Mouse (Mus musculus): Measurements from ENCODE around the gene Ccdc40. TPM values are rescaled to one million over a fixed set of nuclear protein-coding genes. Genes with fewer than 3 reads are reported as not detected.
A peak's percentile ranks its signal among the peaks of the same experiment; 100 is the strongest.
"Not testable (repeated sequence)": the region's sequence is repeated elsewhere in the genome, so short reads cannot be mapped to it uniquely, and the experiment has no call there.

Gene Ccdc40
- polyA plus RNA-seq, 1 experiment from 2014 or later, result 11.6 TPM

DNA sequence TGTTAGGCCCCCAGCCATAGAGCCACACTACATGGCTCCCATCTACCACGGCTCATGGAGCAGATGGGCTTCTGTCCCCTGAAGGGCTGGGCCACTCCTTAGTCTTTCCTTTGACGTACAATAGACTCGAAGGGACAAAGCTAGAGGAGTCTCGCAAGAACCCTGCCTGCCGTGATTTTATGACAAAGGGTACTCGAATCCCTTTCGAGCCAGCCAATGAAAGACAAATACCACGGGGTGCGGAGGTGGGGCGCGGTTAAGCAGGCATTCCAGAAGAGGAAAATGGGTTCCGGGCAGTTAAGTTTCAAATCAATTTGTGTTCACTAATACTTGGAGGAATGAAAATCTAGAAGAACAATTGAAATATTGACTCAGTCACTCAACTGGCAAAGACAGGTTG is 11.1 kb downstream of the Ccdc40 start:
- Histone ChIP-seq H3K9me3 (no peaks in the 10 kb centered on the region), H3K4me1 (peaks cover 10% of the 10 kb centered on the region; the same call in 1 of the 2 replicates), H3K4me3 (no peak overlapping the region), H3K4me2 (replicated peaks) (no peak overlapping the region), H3K9ac (no peak overlapping the region), H3K27ac (no peak overlapping the region), H3K36me3 (0 out of 2 replicates have a peak, but pooled peaks cover 3% of the 10 kb centered on the region), H3K27me3 (no peaks in the 10 kb centered on the region)
- ATAC-seq (ENCODE audit: insufficient number of reproducible peaks, insufficient read depth, low FRiP score, low TSS enrichment), result no peak
- WGBS, result 94% methylated on average over 12 of the region's 12 CpGs

DNA sequence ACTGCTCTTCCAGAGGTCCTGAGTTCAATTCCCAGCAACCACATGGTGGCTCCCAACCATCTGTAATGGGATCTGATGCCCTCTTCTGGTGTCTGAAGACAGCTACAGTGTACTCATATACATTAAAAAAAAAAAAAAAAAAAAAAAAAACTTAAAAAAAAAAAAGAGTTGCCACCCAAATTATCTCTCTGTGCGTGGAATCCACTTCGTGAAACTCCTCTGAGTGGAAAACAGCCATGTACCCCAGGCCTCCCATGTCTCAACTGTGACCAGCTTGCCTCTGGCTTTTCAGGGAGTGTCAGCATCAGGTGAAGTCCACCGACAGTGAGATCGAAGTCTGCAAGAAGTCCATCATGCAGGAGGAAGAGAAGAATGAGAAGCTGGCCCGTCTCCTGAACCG is 17.2 kb downstream of the Ccdc40 start:
- H3K4me3 ChIP-seq; H3K27me3 ChIP-seq; H3K4me1 ChIP-seq; H3K9ac ChIP-seq; ATAC-seq (ENCODE audit: insufficient number of reproducible peaks, insufficient read depth, low FRiP score, low TSS enrichment); H3K9me3 ChIP-seq; H3K36me3 ChIP-seq; H3K27ac ChIP-seq; H3K4me2 ChIP-seq (replicated peaks): not testable (repeated sequence)
- 92% methylated on average over 6 of the region's 6 CpGs for WGBS

DNA sequence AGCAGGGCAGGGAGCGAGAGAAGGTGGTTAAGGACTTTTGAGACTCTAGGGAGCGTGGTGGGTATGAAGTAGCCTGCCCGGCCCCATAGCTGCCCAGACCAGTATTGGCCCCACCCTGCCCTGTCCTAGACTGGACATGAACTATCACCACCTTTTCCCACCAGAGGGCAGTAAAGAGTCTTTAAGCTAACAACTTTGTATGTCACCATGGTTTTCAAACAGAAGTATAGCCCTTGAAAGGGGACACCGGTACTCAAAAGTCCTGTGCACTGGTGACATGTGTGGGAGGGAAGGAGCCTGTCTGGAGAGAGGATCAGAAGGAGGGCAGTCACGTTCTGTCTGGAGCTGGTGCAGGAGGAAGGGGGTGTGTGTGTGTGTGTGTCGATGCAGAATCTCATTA is 20.6 kb downstream of the Ccdc40 start:
- Histone ChIP-seq H3K27me3 (no peaks in the 10 kb centered on the region), H3K4me1 (peaks cover 30% of the 10 kb centered on the region), H3K9ac (no peak overlapping the region), H3K36me3 (no peaks in the 10 kb centered on the region), H3K4me3 (no peak overlapping the region), H3K4me2 (replicated peaks) (no peak overlapping the region), H3K27ac (0 out of 2 replicates have a peak overlapping the region, but pooled peaks have one; percentile 23), H3K9me3 (no peaks in the 10 kb centered on the region)
- WGBS, result 24% methylated on average over 6 of the region's 6 CpGs
- ATAC-seq (ENCODE audit: insufficient number of reproducible peaks, insufficient read depth, low FRiP score, low TSS enrichment), result peak; percentile 47; the same call in 1 of the 2 replicates

DNA sequence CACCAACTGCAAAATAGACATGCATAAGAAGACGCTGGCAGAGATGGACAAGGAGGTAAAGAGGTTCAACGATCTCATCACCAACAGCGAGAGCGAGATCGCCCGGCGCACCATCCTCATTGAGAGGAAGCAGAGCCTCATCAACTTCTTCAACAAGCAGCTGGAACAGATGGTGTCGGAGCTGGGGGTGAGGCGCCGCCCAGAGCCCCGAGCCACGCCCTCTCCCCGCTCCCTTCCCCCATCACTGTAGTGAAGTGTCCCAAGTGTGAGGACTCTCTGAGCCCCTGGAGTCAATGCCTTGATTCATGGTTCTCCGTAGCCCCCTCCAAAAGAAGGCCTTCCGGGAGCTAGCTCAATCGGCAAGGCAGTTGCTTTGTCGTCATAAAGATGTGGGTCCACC is 22.6 kb downstream of the Ccdc40 start:
- Histone ChIP-seq H3K36me3 (no peaks in the 10 kb centered on the region), H3K27ac (no peak overlapping the region)
- 65% methylated on average over 17 of the region's 17 CpGs for WGBS

DNA sequence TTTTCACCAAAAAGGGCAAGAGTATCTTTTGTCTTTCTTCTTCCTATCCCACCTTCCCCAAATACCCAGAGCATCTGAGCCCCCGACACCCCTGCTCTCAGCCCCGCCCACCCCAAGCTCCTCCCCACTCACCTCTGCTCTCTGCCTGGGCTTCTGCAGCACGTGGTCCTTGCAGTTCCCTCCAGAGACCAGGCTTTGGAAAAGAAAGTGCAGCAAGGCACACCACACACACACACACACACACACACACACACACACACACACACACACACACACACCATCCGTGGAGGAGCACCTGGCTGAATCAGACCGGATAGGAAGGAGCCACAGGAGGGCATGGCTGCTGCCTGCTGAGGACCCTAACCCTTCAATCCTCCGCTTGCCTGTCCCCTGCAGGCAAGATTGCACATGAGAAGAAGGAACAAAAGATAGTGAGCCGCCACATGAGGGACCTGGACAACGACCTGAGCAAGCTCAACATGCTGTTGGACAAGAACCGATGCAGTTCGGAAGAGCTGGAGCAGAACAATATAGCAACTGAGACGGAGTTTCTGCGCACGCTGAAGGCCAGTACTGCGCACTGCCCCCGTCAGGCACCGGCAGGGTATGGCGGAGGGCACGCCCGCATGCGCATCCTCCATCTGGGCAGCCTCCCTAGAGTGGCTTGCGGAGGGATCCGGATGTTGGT is 24.6 kb downstream of the Ccdc40 start:
- no peaks in the 10 kb centered on the region for H3K9me3 ChIP-seq
- peak overlapping the region; percentile 51 for H3K4me2 ChIP-seq (replicated peaks)
- WGBS, result 4% methylated on average over 22 of the region's 22 CpGs
- peak overlapping the region; percentile 25 for H3K4me3 ChIP-seq
- H3K36me3 ChIP-seq, result no peaks in the 10 kb centered on the region
- peak overlapping the region; percentile 24; the same call in 1 of the 2 replicates for H3K9ac ChIP-seq
- no peak; the same call in 1 of the 2 replicates for ATAC-seq (ENCODE audit: insufficient number of reproducible peaks, insufficient read depth, low FRiP score, low TSS enrichment)
- H3K4me1 ChIP-seq, result peaks cover 37% of the 10 kb centered on the region
- no peaks in the 10 kb centered on the region for H3K27me3 ChIP-seq
- no peak overlapping the region for H3K27ac ChIP-seq

More for the DNA sequence above, 22.6 kb downstream of the Ccdc40 start:
- peaks cover 30% of the 10 kb centered on the region for H3K4me1 ChIP-seq
- ATAC-seq (ENCODE audit: insufficient number of reproducible peaks, insufficient read depth, low FRiP score, low TSS enrichment), result no peak
- H3K4me2 ChIP-seq (replicated peaks), result no peak overlapping the region
- H3K9ac ChIP-seq, result no peak overlapping the region
- H3K4me3 ChIP-seq, result no peak overlapping the region
- H3K9me3 ChIP-seq, result no peaks in the 10 kb centered on the region
- no peaks in the 10 kb centered on the region for H3K27me3 ChIP-seq

DNA sequence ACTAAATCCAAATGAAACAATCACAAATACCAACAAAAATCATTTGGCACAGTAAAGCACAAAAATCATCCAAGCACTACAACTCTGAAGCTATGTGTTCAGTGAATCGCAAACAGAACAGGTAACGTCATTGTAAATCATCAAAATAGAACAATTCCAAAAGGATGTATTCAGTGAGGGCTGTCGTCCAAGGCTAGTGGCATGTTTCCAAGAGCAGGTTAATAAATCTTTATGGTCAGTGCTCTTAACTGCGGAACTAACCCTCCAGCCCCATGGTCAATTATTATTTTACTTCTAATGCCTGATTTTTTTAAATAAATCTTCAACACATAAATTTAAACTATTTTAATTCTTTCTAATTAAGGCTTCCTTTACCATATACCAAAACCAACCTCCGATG is 28.2 kb downstream of the Ccdc40 start:
- WGBS, result 91% methylated on average over 5 of the region's 5 CpGs
- H3K4me2 ChIP-seq (replicated peaks); H3K9me3 ChIP-seq; ATAC-seq (ENCODE audit: insufficient number of reproducible peaks, insufficient read depth, low FRiP score, low TSS enrichment); H3K4me3 ChIP-seq; H3K27me3 ChIP-seq; H3K9ac ChIP-seq; H3K36me3 ChIP-seq; H3K27ac ChIP-seq: not testable (repeated sequence)
- H3K4me1 ChIP-seq, result peaks cover 28% of the 10 kb centered on the region

DNA sequence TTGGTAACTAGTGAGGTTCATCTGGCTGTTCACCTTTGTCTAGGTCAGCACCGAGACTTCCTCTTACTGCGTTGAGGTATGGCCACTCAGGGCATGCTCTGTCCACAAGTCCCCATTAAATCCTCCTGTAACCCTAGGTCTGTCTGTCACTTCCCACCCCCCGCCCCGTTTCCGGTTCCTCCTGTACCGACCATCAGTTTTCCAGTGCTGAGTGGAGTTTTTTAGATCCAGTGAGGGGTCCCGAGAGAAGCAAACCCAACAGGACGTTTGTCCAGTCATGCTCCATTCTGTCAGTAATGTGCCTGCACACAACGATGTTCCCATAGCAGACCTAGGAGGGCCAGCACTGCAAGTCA is 29.8 kb downstream of the Ccdc40 start:
- H3K27ac ChIP-seq, result no peak overlapping the region
- 71% methylated on average over 9 of the region's 9 CpGs for WGBS
- peak overlapping the region; percentile 32 for H3K4me2 ChIP-seq (replicated peaks)
- H3K36me3 ChIP-seq, result no peaks in the 10 kb centered on the region
- ATAC-seq (ENCODE audit: insufficient number of reproducible peaks, insufficient read depth, low FRiP score, low TSS enrichment), result no peak
- H3K9me3 ChIP-seq, result no peaks in the 10 kb centered on the region
- peak overlapping the region; percentile 25 for H3K4me3 ChIP-seq
- no peak overlapping the region for H3K9ac ChIP-seq
- H3K4me1 ChIP-seq, result peaks cover 11% of the 10 kb centered on the region; the same call in 1 of the 2 replicates
- no peaks in the 10 kb centered on the region for H3K27me3 ChIP-seq

DNA sequence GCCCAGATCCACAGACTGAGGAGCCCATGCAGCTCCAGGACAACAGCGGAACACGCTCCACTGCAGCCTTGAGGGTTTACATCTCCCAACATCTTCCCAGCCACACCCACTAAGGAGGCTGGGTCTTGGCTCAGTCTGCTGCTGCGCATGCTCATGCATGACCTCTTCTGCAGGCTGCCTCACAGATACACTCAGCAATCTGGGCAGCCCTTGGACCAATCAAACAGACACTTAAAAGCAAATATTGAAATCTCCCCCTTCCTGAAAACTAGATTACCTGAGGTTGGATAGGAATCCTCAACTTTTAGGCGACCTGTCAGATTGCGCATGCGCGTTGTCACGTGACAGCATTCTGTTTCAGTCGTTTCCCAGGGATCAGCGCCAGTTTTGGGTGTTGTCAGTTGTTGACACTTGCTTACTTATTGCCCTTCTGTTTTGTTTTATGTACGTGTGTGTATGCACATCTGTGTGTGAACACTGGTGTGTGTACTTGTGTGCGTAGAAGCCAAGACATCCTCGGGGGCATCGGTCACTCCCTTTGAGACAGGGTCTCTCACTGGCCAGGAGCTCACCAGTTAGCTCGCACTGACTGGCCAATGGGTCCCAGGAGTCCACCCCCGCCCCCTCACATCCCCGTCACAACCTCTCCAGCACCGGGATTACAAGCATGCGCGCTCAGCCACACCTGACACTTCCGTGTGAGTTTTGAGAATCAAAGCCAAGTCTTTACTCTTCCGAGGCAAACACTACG is 30.4 kb downstream of the Ccdc40 start:
- Histone ChIP-seq H3K4me2 (replicated peaks) (peak overlapping the region; percentile 32), H3K4me3 (peak overlapping the region; percentile 25), H3K4me1 (0 out of 2 replicates have a peak, but pooled peaks cover 6% of the 10 kb centered on the region), H3K27ac (no peak overlapping the region), H3K9ac (peak overlapping the region; percentile 7; the same call in 1 of the 2 replicates), H3K27me3 (no peaks in the 10 kb centered on the region), H3K9me3 (no peaks in the 10 kb centered on the region), H3K36me3 (no peaks in the 10 kb centered on the region)
- WGBS, result 68% methylated on average over 23 of the region's 23 CpGs
- ATAC-seq (ENCODE audit: insufficient number of reproducible peaks, insufficient read depth, low FRiP score, low TSS enrichment), result 0 out of 2 replicates have a peak, but pooled peaks have one; percentile 50

DNA sequence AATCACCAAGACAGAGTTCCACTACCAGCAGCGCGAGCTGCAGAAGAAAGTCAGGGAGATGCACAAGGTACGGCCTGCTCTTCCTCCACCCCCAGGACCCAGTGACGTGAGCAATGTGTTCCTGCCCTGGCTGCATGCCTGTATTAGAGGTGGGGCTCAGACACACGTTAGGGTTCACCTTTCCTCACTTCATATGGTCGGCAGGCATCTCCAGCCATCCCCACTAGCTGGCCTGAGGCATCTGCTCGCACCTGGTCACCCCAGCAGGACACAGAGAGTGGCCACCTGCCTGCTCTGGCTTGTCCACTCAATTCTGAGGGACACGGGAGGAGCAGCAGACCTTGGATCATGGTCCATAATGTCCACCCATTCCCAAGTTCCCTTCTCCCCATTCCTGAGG is 31.6 kb downstream of the Ccdc40 start:
- no peaks in the 10 kb centered on the region for H3K27me3 ChIP-seq
- no peak overlapping the region for H3K4me3 ChIP-seq
- ATAC-seq (ENCODE audit: insufficient number of reproducible peaks, insufficient read depth, low FRiP score, low TSS enrichment), result no peak
- WGBS, result 86% methylated on average over 8 of the region's 8 CpGs
- no peak overlapping the region for H3K9ac ChIP-seq
- no peaks in the 10 kb centered on the region for H3K36me3 ChIP-seq
- H3K9me3 ChIP-seq, result no peaks in the 10 kb centered on the region
- 0 out of 2 replicates have a peak, but pooled peaks cover 6% of the 10 kb centered on the region for H3K4me1 ChIP-seq
- H3K27ac ChIP-seq, result no peak overlapping the region
- H3K4me2 ChIP-seq (replicated peaks), result no peak overlapping the region

DNA sequence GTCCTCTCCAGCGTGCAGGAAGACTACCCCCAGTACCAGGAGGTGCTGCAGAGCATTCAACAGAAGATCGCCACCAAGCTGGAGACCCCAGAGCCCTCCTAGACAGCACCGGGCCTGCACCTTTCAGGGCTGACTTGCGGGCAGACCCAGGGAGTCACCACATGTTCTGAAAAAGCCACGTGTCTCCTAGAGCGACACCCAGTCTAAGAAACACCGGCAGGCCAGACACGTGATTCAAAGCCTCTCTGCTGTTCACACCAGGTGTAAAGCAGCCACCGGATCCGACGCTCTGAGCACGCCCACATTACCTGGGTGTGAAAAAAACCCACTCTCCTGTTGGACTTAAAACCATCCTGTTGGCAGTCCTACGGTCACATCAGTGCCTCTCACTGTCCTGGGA is 36.0 kb downstream of the Ccdc40 start:
- H3K4me1 ChIP-seq, result peaks cover 16% of the 10 kb centered on the region
- no peaks in the 10 kb centered on the region for H3K36me3 ChIP-seq
- no peak overlapping the region for H3K9ac ChIP-seq
- no peak for ATAC-seq (ENCODE audit: insufficient number of reproducible peaks, insufficient read depth, low FRiP score, low TSS enrichment)
- H3K27ac ChIP-seq, result no peak overlapping the region
- no peaks in the 10 kb centered on the region for H3K27me3 ChIP-seq
- WGBS, result 91% methylated on average over 13 of the region's 13 CpGs
- no peak overlapping the region for H3K4me2 ChIP-seq (replicated peaks)
- no peak overlapping the region for H3K4me3 ChIP-seq
- no peaks in the 10 kb centered on the region for H3K9me3 ChIP-seq

DNA sequence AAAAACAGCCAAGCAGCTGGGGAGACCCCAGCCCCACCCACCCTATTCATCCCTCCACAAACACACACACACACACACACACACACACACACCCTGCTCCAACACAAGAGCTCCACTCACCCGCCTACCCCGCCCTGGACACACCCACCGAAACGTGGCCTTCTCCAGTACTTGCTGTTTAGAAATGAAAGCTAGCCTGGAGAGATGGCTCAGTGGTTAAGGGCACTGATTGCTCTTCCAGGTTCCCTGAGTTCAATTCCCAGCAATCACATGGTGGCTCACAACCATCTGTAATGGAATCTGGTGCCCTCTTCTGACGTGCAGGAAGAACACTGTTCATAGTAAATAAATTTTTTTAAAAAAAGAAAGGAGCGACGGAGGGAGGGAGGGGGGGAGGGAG is 37.4 kb downstream of the Ccdc40 start:
- Histone ChIP-seq H3K36me3 (no peaks in the 10 kb centered on the region), H3K27me3 (no peaks in the 10 kb centered on the region), H3K9ac (no peak overlapping the region), H3K27ac (no peak overlapping the region), H3K4me3 (no peak overlapping the region), H3K9me3 (no peaks in the 10 kb centered on the region), H3K4me1 (peaks cover 16% of the 10 kb centered on the region), H3K4me2 (replicated peaks) (no peak overlapping the region)
- WGBS, result 73% methylated on average over 7 of the region's 7 CpGs
- no peak for ATAC-seq (ENCODE audit: insufficient number of reproducible peaks, insufficient read depth, low FRiP score, low TSS enrichment)

DNA sequence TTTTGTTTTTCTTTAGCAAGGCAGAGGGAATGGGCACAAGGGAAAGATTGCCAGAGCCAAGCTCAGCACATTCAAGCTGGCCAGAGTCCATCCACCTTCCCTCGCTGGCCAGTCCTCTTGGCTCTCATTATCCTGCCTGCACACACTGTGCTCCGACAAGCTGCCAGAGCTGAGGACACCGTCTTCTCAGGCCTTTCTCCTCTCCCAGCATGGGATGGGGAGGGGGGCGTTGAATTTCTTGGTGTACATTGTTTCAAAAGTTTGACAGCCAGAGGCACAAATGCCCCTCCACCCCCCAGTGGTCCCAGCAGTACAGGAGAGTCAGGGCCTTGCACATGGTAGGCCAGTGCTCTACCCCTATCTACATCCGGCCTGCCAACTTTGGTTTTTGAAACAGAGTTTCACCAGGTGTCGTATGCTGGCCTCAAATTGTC is 38.9 kb downstream of the Ccdc40 start:
- no peaks in the 10 kb centered on the region for H3K27me3 ChIP-seq
- H3K4me2 ChIP-seq (replicated peaks), result peak overlapping the region; percentile 94
- 0 out of 2 replicates have a peak overlapping the region, but pooled peaks have one; percentile 70 for H3K4me3 ChIP-seq
- H3K9me3 ChIP-seq, result no peaks in the 10 kb centered on the region
- H3K27ac ChIP-seq, result no peak overlapping the region
- WGBS, result 49% methylated on average over 6 of the region's 6 CpGs
- peaks cover 19% of the 10 kb centered on the region for H3K4me1 ChIP-seq
- no peaks in the 10 kb centered on the region for H3K36me3 ChIP-seq
- H3K9ac ChIP-seq, result no peak overlapping the region
- peak; percentile 8; the same call in 1 of the 2 replicates for ATAC-seq (ENCODE audit: insufficient number of reproducible peaks, insufficient read depth, low FRiP score, low TSS enrichment)

All from embryonic facial prominence, embryonic 12.5 days (tissue).